Mouse (Mus musculus) lung, embryonic 14.5 days (tissue): Measurements from ENCODE around the gene Lmbrd1. TPM values are rescaled to one million over a fixed set of nuclear protein-coding genes. Genes with fewer than 3 reads are reported as not detected.
"Not testable (repeated sequence)": the region's sequence is repeated elsewhere in the genome, so short reads cannot be mapped to it uniquely, and the experiment has no call there.

Experiments used
- ATAC-seq: fragments of 200-750 bp; cut with Nextera tagmentation; 2 replicates; pipeline ENCODE4 v1.8.0; 2017; ENCODE audit warnings: mild to moderate bottlenecking, moderate TSS enrichment, moderate library complexity; ENCODE audit not compliant: insufficient read depth
- DNase-seq: peaks from one replicate; pipeline ENCODE4 v3.0.0-alpha.2; 2015
- H3K27ac ChIP-seq: fragments of 300-500 bp; sonication (generic); 2 replicates; pipeline ENCODE4 v1.5.1; 2014; ENCODE audit warnings: low read depth, mild to moderate bottlenecking, moderate library complexity
- H3K27me3 ChIP-seq: fragments of 300-500 bp; sonication (generic); 2 replicates; pipeline ENCODE4 v1.6.1; 2014; ENCODE audit warnings: low read length, control low read depth; ENCODE audit not compliant: insufficient read depth
- H3K36me3 ChIP-seq: fragments of 300-500 bp; sonication (generic); 2 replicates; pipeline ENCODE4 v1.6.1; 2014; ENCODE audit warnings: control low read depth; ENCODE audit not compliant: insufficient read depth
- H3K4me1 ChIP-seq: fragments of 300-500 bp; sonication (generic); 2 replicates; pipeline ENCODE4 v1.6.1; 2014; ENCODE audit warnings: antibody characterized with exemption, control low read depth; ENCODE audit not compliant: insufficient read depth
- H3K4me2 ChIP-seq: fragments of 300-500 bp; sonication (generic); 2 replicates; pipeline ENCODE4 v1.6.1; 2014; ENCODE audit warnings: mild to moderate bottlenecking
- H3K4me3 ChIP-seq: fragments of 300-500 bp; sonication (generic); 2 replicates; pipeline ENCODE4 v1.5.1; 2014; ENCODE audit warnings: low read depth, low read length
- H3K9ac ChIP-seq: fragments of 300-500 bp; sonication (generic); 2 replicates; pipeline ENCODE4 v1.6.1; 2014
- H3K9me3 ChIP-seq: fragments of 300-500 bp; sonication (generic); 2 replicates; pipeline ENCODE4 v1.6.1; 2016; ENCODE audit warnings: low read depth, low read length, control low read depth
- CTCF ChIP-seq: IDR thresholded peaks from 2 replicates; pipeline ENCODE4 v1.5.1; 2016; ENCODE audit warnings: antibody characterized with exemption, low read depth
- WGBS: fragments of 180-500 bp; shearing (Covaris S2); extraction: QIAGEN DNeasy Blood & Tissue Kit; methylation state at CpG from one replicate; pipeline ENCODE4 v1.1.7; 2014; 5-methylcytosine and 5-hydroxymethylcytosine counted together
- polyA plus RNA-seq: library from polyadenylated mRNA; unstranded; fragments of >200 nt; fragmentation: Nextera tagmentation; extraction: Ambion mirVana; gene quantifications from 2 replicates; pipeline ENCODE4 v1.2.1, GENCODE M21; 2014

Gene Lmbrd1
- polyA plus RNA-seq: 29.3 and 32.2 TPM in 2 replicates

GRCm38 (mm10) chr1:24678205-24678917 lies at the start of gene Lmbrd1:
TSS of gene Lmbrd1 (plus strand) at chr1:24678630.
- Histone ChIP-seq H3K4me1 (0 out of 2 replicates have a peak, but pooled peaks cover 5% of the 10 kb centered on the region), H3K4me3 (peak within 1 kb of the TSS; percentile 75), H3K27ac (peak within 1 kb of the TSS; percentile 77), H3K9me3 (no peaks in the 10 kb centered on the region), H3K9ac (peak within 1 kb of the TSS; percentile 82), H3K27me3 (no peaks in the 10 kb centered on the region), H3K36me3 (no peaks in the 10 kb centered on the region), H3K4me2 (peak within 1 kb of the TSS; percentile 68)
- DNase-seq (peak; percentile 95), ATAC-seq (peak; percentile 95)
- peak; percentile 60 for TF ChIP-seq CTCF
- 1% methylated on average over 53 of the region's 54 CpGs for WGBS

- DNase-seq (peak; percentile 74), ATAC-seq (peak; percentile 49; the same call in 1 of the 2 replicates)
- Histone ChIP-seq H3K36me3 (no peaks in the 10 kb centered on the region), H3K4me1 (no peaks in the 10 kb centered on the region), H3K27ac (no peak overlapping the region), H3K9ac (no peak overlapping the region), H3K9me3 (no peaks in the 10 kb centered on the region), H3K4me3 (no peak overlapping the region), H3K4me2 (no peak overlapping the region), H3K27me3 (no peaks in the 10 kb centered on the region)
- peak; percentile 69 for TF ChIP-seq CTCF
- 30% methylated on average over 14 of the region's 14 CpGs for WGBS
Measured at GRCm38 (mm10) chr1:24633553-24634132, 44.8 kb upstream of the Lmbrd1 start.

GRCm38 (mm10) chr1:24650100-24650499 lies 28.3 kb upstream of the Lmbrd1 start:
- TF ChIP-seq CTCF: no peak
- no peak overlapping the region for H3K4me2 ChIP-seq

GRCm38 (mm10) chr1:24659914-24660313 lies 18.5 kb upstream of the Lmbrd1 start:
- no peak overlapping the region for H3K27ac ChIP-seq
- no peak overlapping the region for H3K9ac ChIP-seq
- H3K4me2 ChIP-seq: no peak overlapping the region
- no peaks in the 10 kb centered on the region for H3K36me3 ChIP-seq
- ATAC-seq (no peak), DNase-seq (no peak)
- no peaks in the 10 kb centered on the region for H3K4me1 ChIP-seq
- no peaks in the 10 kb centered on the region for H3K27me3 ChIP-seq
- WGBS: 60% methylated on average over 1 of the region's 1 CpGs
- no peak overlapping the region for H3K4me3 ChIP-seq
- no peaks in the 10 kb centered on the region for H3K9me3 ChIP-seq
- TF ChIP-seq CTCF: no peak

More at GRCm38 (mm10) chr1:24650100-24650499, 28.3 kb upstream of the Lmbrd1 start:
- Histone ChIP-seq H3K4me1 (no peaks in the 10 kb centered on the region), H3K36me3 (no peaks in the 10 kb centered on the region), H3K9me3 (no peaks in the 10 kb centered on the region), H3K9ac (no peak overlapping the region), H3K27ac (no peak overlapping the region), H3K27me3 (no peaks in the 10 kb centered on the region), H3K4me3 (no peak overlapping the region)
- WGBS: 39% methylated on average over 2 of the region's 2 CpGs
- ATAC-seq (no peak), DNase-seq (no peak)

GRCm38 (mm10) chr1:24660662-24661061 lies 17.8 kb upstream of the Lmbrd1 start:
- not testable (repeated sequence) for H3K9me3 ChIP-seq, H3K4me1 ChIP-seq, DNase-seq, H3K4me2 ChIP-seq, H3K36me3 ChIP-seq, ATAC-seq, H3K4me3 ChIP-seq, H3K27ac ChIP-seq, H3K9ac ChIP-seq, H3K27me3 ChIP-seq

- WGBS: 74% methylated on average over 3 of the region's 3 CpGs
- H3K4me3 ChIP-seq: no peak overlapping the region
- no peak for ATAC-seq
- no peak overlapping the region for H3K27ac ChIP-seq
- H3K9ac ChIP-seq: no peak overlapping the region
- no peaks in the 10 kb centered on the region for H3K27me3 ChIP-seq
- no peak for DNase-seq
- H3K9me3 ChIP-seq: no peaks in the 10 kb centered on the region
- H3K36me3 ChIP-seq: no peaks in the 10 kb centered on the region
- H3K4me1 ChIP-seq: no peaks in the 10 kb centered on the region
- TF ChIP-seq CTCF: no peak
- no peak overlapping the region for H3K4me2 ChIP-seq
Measured at GRCm38 (mm10) chr1:24661551-24661950, 16.9 kb upstream of the Lmbrd1 start.

GRCm38 (mm10) chr1:24664158-24664557 lies 14.3 kb upstream of the Lmbrd1 start:
- no peak for TF ChIP-seq CTCF
- H3K4me3 ChIP-seq: no peak overlapping the region
- no peaks in the 10 kb centered on the region for H3K9me3 ChIP-seq
- ATAC-seq (no peak), DNase-seq (no peak)
- H3K27ac ChIP-seq: no peak overlapping the region
- no peaks in the 10 kb centered on the region for H3K4me1 ChIP-seq
- H3K9ac ChIP-seq: no peak overlapping the region
- H3K36me3 ChIP-seq: no peaks in the 10 kb centered on the region
- no peak overlapping the region for H3K4me2 ChIP-seq
- no peaks in the 10 kb centered on the region for H3K27me3 ChIP-seq
